Mouse (Mus musculus) skeletal muscle tissue, adult 2 months (tissue): ENCODE results near the gene Serpinb9d.
"Not testable (repeated sequence)": the region's sequence is repeated elsewhere in the genome, so short reads cannot be mapped to it uniquely, and the experiment has no call there.

Experiments
- DNase-seq: peaks from one replicate; pipeline ENCODE4 v3.0.0-alpha.2; 2012; ENCODE audit warnings: low read depth, low spot score

Gene Serpinb9d

DNA sequence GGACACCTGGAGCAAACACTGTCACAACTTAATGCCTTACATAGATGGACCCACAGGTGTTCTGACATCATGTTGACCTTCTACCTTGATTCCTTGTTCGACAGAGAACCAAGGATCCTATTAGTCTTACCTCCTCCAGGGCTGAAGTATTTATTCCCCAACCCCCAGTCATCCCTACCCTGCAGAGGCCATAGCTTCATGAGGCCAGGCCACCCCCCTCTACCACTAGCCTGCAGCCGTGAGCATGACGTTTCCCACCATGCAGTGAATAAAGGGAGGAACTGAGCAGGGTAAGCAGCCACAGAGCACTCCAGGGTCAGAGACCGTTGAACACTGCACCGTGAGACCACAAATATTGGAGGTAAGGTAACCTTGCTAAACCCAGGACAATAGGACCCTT, at the start of gene Serpinb9d:
TSS of gene Serpinb9d (plus strand) at position 301 of the 400 bp plus-strand sequence.
- DNase-seq = no peak

GRCm38 (mm10) chr13:33159642-33160041, 33.1 kb upstream of the Serpinb9d start, which contains the start of gene Serpinb9c:
Serpinb9c (minus strand) TSS chr13:33159742.
- DNase-seq = no peak

GRCm38 (mm10) chr13:33190486-33190885, 2.3 kb upstream of the Serpinb9d start:
- DNase-seq = not testable (repeated sequence)

- DNase-seq = no peak
These were observed 7.0 kb downstream of the Serpinb9d start for GRCm38 (mm10) chr13:33199740-33200139.

DNA sequence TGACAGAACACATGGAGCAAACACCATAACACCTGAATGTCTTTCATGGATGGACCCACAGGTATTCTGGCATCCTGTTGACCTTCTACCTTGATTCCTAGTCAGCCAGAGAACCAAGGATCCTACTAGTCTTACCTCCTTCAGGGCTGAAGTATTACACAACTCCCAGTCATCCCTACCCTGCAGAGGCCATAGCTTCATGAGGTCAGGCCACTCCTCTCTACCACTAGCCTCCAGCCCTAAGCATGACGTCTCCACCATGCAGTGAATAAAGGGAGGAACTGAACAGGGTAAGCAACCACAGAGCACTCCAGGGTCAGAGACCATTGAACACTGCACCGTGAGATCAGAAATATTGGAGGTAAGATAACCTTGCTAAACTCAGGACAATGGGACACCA, 56.6 kb downstream of the Serpinb9d start, which contains the start of gene Serpinb9e:
TSS of gene Serpinb9e (plus strand) at position 301 of the 400 bp plus-strand sequence.
- DNase-seq = not testable (repeated sequence)
